Mouse (Mus musculus) retina, embryonic 14.5 days (tissue): ENCODE results near the gene 4930432K21Rik.

Experiments used
- DNase-seq: peaks from one replicate; pipeline ENCODE4 v3.0.0-alpha.2; 2015; ENCODE audit warnings: low spot score

Gene 4930432K21Rik

DNA sequence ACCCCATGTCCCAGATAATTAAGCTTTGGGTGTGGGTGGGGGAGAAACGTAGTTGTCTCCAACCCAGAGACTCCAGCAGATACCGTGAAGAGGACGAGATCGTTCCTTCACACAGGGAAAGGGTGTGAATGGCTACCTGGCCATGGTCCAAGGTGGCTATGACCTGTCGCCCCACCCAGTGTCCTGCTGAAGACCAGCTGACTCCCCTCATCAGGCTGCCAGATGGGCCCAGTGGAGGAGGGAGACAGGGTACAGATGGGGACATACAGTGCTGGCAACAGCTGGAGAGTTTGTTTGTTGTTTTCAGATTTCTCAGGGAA lies 666 bp downstream of the 4930432K21Rik start:
- DNase-seq: no peak

DNA sequence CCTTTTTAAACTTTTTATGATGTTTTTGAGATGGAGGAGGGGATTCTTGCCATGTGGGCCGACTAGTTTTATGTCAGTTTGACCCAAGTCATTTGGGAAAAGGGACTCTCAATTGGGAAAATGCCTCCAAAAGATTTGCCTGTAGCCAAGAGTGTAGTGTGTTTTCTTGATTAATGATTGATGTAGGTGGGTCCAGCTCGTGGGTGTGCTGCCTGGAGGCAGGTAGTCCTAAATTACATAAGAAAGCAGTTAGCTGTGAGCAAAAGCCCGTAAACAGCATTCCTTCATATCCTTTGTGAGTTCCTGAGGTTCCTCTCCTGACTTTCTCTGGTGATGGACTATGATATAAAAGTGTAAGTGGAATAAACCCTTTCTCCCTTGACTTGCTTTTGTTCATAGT lies 1.4 kb downstream of the 4930432K21Rik start:
- no peak for DNase-seq

DNA sequence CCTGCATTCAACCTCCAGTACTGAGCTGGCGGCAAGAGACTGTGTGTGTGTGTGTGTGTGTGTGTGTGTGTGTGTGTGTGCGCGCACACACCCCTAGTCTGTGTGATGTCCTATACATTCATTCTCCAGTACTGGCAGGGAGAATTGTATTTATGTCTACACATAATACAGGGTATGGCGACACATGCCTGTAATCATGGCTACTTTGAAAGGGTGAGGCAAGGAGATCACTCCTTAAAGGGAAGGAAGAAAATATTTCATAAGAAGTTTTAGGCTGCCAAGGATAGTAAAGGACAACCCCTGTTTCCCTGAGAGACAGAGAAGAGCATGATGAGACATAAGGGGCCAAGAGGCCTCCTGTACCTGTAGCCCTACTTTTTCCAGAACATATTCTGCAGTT lies 9.8 kb downstream of the 4930432K21Rik start:
- DNase-seq: no peak

DNA sequence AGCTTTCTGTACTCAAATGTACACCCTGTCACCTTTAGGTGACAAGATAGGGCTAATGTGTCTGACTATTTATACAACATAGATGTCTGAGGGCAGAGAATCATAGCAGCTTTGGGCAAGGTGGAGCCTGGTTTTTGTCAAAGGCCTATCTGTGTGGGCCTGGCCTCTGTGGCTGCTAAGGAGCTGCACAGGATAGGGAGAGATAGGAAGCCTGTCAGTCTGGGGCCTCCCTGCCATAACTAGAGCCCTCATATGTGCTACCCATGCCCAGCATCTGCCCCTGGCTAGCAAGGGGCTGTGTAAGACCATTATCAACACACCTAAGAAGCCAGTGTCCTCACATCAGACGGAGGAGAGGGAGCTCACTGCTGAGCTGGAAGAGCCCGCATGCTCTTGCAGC lies 19.9 kb downstream of the 4930432K21Rik start:
- DNase-seq: no peak

DNA sequence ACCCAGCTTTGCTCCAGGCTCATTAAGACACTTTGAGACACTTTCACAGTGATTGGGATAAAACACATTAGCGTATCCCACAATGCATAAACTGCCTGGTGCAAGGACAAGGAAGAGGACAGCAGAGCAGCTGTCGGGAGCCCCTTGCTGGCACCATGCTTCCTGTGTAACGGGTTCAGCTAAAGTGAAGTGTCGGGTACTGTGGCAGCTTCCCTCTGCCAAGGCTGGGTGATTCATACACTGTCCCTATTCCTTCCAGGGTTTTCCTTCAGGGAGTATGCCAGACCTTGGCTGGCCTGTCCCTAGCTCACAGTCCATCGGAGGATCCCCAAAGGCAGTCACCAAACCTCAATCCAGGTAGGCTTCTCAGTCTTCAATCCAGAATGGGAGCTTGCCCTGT lies 22.3 kb downstream of the 4930432K21Rik start:
- DNase-seq: no peak

DNA sequence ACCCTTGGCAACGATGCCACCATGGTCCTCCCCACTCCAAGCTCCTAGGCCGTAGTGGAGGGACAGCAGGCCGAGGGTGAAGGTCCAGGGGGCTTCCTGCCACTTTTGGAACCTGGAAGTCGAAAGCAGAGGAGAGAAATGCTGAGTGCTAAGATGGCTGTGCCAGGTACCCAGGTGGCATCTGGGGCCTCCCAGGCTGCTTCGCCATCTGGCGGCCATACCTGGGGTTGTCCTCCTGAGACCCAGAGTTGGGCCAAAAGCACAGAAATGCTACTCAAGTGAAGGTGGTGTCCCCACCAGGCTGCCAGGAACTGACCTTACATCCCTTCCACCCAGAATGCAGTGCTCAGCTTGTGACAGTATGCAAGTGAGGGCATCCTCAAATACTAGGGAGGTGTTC lies 26.0 kb downstream of the 4930432K21Rik start:
- no peak for DNase-seq

DNA sequence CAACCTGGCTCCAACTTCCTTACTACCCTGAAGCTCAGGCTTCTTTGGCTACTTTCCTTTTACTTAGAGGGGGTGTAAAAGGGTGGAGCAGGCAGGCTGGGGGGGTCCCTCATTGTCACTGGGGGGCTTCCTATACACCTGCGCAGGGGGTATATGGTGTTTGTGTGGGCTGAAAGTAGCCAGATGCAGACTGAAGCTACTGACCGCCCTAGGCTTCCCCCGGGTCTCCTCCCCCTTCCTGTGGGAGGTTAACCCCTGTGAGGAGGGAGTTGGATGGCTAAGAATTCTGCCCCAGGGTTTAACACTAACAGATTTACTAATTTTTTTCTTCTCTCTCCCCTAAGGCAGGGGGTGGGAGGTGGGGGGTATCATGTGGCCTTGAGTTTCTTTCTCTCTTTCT lies 28.7 kb downstream of the 4930432K21Rik start:
- DNase-seq: no peak

DNA sequence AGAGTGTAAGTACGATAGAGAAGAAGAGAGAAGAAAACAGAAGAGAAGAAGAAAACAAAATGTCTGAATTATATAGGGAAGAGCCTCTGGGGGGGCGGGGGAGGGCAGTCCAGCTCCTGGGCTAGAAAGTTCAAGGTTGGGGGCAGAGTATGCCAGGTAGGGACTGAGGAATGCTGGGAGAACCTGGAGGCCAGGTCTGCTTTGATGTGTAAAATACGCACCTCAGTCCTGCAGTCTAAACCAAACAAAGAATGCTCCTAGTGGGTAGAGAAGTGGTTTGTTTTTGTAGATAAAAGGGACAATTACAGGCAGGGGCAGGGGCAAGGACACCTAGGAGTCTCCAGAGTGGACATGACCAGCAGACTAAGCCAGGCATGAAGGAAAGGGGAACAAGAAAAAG lies 29.6 kb downstream of the 4930432K21Rik start:
- no peak for DNase-seq

DNA sequence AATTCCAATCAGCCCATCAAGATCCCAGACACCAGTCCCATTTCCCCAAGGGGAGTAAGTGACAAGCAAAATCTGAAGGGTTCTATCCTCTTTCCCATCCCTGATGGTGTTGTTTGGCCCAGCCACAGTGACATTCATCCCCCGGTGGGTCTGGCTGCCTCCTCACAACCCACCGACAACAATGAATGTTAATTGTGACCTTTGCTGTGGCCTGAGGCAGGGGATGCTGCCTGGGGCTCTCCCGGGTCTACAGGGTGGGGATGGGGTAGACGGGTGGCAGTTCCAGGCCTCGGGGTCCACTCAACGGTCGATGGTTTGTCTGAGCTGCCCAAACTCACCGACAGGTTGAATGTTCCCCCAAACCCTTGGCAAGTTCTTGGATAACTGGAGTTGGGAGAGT lies 30.8 kb downstream of the 4930432K21Rik start:
- no peak for DNase-seq

DNA sequence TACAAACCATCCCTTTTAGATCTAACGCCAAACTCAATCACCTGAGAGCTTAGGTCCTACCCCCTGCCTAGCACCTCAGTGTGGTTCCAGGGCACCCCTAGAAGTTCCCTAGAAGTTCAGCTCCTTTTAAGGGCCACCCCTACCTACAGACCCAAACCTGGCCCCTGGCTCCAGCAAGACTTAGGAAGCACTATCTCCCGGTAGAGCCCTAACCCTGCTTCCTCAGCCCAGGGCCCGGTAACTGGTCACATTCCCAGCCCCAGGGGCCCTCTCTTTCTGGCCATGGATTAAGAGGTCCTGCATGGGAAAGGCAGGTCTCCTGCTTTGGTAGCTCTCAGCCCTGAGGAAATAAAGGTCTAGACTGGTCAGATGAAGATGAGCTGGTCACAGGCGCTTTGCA lies 32.1 kb downstream of the 4930432K21Rik start:
- DNase-seq: no peak

DNA sequence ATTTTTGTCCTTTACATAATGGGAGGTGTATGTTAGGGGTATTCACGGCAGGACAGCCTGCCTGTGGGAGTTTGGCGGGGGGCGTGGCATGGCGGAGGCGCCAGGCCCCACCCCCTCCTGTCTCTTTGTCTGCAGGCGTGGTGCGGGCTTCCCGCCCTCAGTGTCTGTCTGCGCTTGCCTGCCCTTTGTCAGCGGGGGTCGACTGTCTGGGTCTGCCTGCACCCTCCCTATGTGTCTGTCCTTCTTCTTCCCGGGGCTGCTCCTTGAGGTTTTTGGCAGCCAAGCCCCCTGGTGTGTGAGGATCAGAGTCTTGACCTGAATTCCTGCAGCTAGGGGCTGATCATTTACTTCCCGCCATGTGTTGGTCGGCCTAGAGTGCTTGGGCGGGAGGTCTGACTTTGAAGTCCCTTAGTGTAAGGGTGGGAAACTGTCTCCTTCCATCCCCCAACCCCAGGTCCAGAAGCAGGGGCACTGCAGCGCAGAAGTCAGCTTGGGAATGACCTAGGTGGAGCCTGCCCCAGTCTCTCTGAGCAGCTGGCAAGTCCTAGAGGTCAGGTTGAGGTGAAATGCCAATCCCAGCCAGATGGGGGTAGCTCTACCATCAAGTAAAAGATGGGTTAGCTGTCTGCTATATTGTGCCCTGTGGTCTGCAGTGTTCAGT lies 32.8 kb downstream of the 4930432K21Rik start:
- DNase-seq: peak; percentile 78

DNA sequence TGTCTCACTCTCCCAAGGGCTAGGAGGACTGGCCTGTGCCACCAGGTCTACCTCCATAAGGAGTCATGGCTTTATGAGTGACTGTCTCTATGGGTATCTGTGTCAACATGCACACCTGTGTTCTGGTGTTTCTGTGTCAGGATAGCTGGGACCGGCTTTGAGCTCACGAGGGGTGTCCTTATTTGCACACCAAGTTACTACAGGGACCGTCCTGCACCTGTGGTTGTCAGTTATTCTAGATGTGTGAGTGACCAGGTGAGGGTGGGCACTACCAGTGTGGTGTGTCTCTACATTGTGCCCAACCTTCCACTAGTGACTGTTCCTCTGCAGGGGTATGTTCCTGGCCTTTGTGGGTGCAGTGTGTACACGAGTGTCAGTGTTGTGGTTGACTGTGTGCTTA lies 35.0 kb downstream of the 4930432K21Rik start:
- no peak for DNase-seq

DNA sequence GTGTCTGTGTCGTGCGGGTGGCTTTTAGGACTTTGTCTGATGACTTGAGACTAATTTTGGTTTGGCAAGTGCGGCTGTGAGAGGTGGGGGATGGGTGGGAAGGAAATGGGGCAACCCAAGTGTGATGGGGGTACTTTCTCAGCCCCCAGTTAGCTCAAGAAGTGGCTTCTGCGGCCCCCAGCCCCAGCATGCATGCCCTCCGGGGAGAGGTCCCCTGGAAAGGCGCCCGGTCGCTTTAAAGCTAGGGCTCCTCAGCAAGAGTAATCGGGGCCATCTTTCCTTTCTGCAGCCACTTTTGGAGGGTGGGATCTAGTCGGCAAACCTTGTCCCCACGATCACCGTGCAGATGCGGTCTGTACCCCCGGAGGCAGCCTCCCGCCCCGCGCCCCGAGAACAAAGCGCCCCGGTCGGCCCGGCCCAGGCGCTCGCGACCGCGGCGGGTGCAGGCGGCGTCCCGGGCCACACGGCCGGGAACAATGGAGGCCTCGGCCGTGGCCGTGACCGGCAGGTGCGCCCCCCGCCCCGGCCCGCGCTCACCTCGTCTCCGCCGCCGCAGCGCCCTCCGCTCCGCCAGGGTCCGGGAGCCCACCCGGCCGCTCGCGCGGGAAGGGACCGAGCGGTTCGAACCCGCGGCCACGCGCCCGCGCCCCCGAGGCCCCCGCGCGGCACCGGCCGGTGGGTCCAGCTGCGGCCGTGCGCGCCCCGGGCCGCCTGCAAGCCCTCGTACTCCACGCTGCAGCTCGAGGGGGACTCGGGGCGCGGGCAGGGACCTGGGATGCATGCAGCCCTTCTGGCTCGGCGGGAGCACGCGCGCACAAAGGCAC lies 35.6 kb downstream of the 4930432K21Rik start:
- peak; percentile 63 for DNase-seq

DNA sequence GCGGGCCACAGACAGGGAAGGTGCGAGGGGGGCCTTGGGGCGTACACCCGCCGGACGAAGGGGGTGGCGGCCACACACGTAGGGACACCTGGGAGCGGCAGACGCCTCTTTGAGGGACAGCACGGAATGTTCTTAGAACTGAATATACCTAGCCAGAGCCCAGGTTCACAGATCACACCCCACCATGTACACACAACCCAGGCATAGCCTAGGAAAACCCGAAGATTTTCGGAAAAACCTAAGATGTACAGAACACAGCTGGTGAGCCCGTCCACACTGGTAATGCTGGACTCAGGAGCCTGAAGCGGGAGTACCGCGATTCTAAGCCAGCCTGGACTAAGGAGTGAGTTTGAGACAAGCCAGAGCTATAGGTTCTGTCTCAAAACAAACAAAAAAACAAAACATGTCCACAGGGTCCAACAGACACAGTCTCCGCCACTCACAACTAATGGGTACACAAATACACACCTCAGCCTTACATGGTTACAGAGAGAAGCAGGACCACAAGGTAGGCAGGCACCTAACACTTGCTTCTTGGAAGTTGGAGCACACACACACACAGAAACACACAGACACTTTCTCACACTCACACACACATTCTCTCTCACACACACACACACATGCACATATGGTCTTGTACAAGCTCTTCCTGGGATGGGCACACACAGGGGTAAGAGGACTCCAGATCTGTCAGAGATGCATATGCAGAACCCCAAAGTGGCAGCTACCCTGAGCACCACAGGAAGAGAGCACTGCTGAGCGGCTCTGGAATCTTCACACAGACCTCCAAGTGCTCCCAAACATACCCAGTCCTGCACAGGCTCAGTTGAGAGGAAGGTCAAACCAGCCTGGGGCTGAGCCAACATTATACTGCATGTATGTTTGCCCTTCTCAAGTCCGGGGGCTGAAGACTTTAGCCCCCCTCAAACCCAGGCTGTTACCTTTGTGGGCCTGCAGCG lies 36.5 kb downstream of the 4930432K21Rik start:
- DNase-seq: no peak

DNA sequence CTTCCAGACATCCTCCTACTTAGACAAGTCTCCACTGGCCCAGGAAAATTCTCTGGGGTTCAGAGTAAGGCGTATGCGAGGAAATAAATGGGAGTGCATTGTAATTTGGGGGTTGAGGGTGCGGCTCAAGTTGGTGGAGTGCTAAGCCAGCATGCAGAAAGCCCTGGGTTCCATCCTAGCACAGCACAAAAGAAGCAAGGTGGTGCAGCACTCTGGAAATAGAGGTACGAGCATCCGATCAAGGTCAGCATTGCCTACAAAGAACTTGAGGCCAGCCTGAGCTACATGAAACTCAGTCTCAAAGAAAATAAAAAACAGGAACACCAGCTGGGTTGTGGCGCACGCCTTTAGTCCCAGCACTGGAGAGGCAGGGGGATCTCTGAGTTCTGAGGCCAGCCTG lies 37.3 kb downstream of the 4930432K21Rik start, which contains the start of gene Nanos3:
Gene Nanos3 (minus strand): TSS at position 101 of the 400 bp plus-strand sequence.
- DNase-seq: no peak

DNA sequence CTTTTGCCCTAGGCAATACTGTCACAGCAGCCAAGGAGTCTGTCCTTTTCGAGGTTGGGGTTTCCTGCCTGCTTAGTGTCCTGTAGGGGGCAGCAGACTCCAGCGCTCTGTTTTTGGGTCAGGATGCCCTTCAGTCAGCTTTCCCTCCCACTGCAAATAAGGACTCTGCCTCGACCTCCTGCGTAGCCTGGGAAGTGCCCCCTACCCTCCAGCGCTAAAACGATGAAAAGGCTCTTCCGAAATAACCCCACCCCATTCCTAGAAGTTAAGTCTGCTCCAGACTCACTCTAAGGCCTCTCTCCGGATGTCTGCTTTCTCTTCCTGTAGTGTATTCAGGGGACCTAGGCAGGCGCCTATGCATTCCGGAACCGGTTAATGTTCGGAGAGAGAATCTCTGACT lies 38.7 kb downstream of the 4930432K21Rik start:
- DNase-seq: peak; percentile 88

DNA sequence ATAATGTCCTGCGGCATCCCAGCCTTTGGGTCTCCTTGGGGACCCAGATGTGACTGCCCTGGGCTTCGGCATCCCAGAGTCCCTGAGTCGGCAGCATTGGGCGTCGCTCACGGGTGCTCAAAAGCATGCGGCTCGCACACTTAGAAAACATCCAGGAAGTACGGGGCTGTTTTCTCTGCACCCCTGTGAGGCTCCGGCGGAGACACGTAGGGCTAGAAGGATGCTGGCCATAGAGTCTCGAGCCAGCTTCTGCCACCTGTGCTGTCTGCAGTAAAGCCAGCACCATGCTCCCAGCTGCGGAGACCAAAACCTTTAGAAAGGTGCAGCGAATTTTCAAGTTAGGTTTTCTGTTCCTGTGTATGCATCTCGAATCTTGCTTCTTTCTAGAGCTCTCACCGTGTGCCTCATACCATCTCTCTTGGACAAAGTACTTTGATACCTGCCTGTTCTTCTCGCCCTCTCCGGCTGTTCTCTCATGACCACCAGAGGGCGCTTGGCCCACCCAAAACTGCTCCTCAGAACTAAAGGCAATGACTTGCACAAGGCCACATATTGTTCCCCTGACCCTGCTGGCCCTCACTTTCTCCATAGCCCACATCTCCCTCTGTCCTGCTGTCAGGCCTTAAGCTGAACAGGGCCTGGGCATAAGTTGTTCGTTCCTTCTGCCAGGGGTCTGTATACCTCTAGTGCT lies 39.4 kb downstream of the 4930432K21Rik start:
- DNase-seq: peak; percentile 80

DNA sequence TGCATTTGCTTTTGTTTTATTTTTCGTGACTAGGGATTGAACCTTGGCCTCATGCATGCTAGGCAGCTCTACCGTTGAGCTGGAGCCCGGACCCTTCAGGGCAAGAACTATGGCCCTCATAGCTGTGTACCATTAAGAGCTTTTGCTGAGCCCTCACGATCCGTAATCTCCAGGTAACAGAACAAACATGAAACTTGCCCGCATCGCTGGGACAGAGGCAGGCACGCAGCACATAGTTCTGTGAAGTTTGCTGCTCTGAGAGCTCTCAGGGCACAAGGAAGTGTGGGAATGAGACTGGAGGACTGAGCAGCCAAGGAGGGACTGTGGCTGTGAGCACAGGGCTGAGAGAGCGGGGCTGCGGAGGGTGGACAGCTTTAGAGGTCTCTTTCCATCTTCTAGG lies 40.8 kb downstream of the 4930432K21Rik start:
- DNase-seq: no peak

DNA sequence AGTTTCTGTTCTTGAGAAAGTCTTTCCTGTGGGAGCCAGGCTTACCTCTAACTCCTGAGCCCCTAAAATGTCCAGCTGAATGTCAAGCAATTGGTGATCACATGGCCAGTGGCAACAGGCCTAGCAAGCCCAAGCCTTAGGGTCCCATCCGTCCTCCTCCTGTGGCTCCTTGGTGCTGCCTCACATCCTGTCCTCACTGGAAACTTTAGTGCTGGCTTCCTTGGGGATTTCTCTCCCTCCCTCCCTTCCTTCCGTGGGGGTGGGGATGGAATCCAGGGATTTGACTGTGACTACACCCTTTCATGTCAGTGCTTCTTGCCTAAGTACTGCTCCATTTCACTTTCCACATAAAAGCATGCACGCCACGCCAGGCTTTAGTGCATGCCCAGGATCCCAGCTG lies 41.8 kb downstream of the 4930432K21Rik start:
- no peak for DNase-seq

DNA sequence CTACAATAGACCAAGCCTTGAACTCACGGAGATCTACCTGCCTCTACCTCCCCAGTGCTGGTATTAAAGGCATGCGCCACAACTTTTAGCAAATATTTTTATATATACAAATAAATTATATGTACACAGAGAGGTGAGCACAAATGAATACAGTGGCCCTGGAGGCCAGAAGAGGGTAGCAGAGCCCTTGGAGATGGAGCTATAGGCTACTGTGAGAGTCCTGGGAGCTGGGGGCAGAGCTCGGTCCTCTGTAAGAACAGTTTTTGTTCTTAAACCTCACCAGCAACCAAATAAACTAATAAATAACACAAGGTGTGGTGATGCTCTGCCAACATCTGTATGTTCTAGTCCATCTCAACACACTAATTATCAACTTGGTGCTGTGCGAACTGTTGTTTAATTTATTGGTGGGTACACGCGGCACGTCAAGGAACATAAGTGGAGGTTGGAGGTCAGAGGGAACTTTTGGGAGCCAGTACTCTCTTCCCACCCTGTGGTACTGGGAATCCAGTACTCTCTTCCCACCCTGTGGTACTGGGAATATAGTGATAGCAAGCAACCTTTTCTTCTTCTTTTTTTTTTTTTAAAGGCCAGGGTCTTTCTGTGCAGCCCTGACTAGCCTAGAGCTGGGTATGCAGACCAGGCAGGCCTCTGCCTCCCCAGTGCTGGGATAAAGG lies 42.5 kb downstream of the 4930432K21Rik start:
- peak; percentile 60 for DNase-seq

DNA sequence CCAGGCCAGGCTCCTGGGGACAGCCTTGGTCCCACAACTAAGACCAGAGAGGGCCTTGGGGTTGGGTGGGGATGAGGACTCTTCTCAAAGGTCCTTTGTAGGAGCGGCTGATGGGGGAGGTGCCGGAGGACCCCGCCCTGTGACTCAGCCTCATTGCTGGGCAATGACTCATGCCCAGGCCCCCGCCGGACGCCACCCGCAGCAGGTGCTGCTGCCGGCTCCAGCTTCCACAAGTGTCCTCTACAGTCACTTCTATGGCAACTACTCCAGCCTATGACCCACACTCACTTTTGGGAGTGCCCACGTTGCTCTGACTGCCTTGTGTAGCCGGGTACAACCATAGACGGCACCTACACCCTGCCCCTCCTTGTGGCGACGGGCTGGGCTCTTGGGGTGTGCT lies 44.2 kb downstream of the 4930432K21Rik start:
- DNase-seq: no peak
